Mouse (Mus musculus): ENCODE measurements around the gene Ctr9. TPM values are rescaled to one million over a fixed set of nuclear protein-coding genes. Genes with fewer than 3 reads are reported as not detected.

Gene Ctr9
- polyA plus RNA-seq (2012; ENCODE audit: insufficient read depth, insufficient read length, low replicate concordance, missing spikeins), result not detected in 2 replicates

- H3K27ac ChIP-seq (ENCODE audit: insufficient read depth, low read depth, low read length), result peak within 1 kb of the TSS; percentile 90
- TF ChIP-seq POLR2A (IDR thresholded peaks at IDR 0.05; ENCODE audit: insufficient read depth, low read depth, low read length) (peak; percentile 84), CTCF (IDR thresholded peaks at IDR 0.05; ENCODE audit: insufficient read depth, low read depth, low read length) (no peak)
- H3K4me1 ChIP-seq (ENCODE audit: control insufficient read depth, insufficient read depth, low read length), result peaks cover 7% of the 10 kb centered on the region
- peak within 1 kb of the TSS; percentile 68 for H3K4me3 ChIP-seq (ENCODE audit: insufficient read depth, low read depth, low read length)
- WGBS, result 5% methylated on average over 45 of the region's 45 CpGs
Measured at GRCm38 (mm10) chr7:111028281-111029045, at the start of gene Ctr9. TSS of gene Ctr9 (plus strand) at chr7:111028951.

GRCm38 (mm10) chr7:110981036-110981435 is 47.7 kb upstream of the Ctr9 start:
- TF ChIP-seq CTCF (IDR thresholded peaks at IDR 0.05; ENCODE audit: insufficient read depth, low read depth, low read length) (no peak), POLR2A (IDR thresholded peaks at IDR 0.05; ENCODE audit: insufficient read depth, low read depth, low read length) (no peak)
- Histone ChIP-seq H3K4me1 (ENCODE audit: control insufficient read depth, insufficient read depth, low read length) (peaks cover 15% of the 10 kb centered on the region), H3K27ac (ENCODE audit: insufficient read depth, low read depth, low read length) (no peak overlapping the region), H3K4me3 (ENCODE audit: insufficient read depth, low read depth, low read length) (no peak overlapping the region)
- 62% methylated on average over 8 of the region's 8 CpGs for WGBS

GRCm38 (mm10) chr7:110982053-110982705 is 46.6 kb upstream of the Ctr9 start, which contains the start of gene Mrvi1:
TSS of gene Mrvi1 (minus strand) at chr7:110982461.
- peaks cover 15% of the 10 kb centered on the region for H3K4me1 ChIP-seq (ENCODE audit: control insufficient read depth, insufficient read depth, low read length)
- WGBS, result 58% methylated on average over 7 of the region's 7 CpGs
- peak within 1 kb of the TSS; percentile 13; the same call in 1 of the 2 replicates for H3K27ac ChIP-seq (ENCODE audit: insufficient read depth, low read depth, low read length)
- TF ChIP-seq POLR2A (IDR thresholded peaks at IDR 0.05; ENCODE audit: insufficient read depth, low read depth, low read length) (no peak), CTCF (IDR thresholded peaks at IDR 0.05; ENCODE audit: insufficient read depth, low read depth, low read length) (no peak)
- H3K4me3 ChIP-seq (ENCODE audit: insufficient read depth, low read depth, low read length), result no peak within 1 kb of the TSS

- Histone ChIP-seq H3K4me1 (ENCODE audit: control insufficient read depth, insufficient read depth, low read length) (peaks cover 15% of the 10 kb centered on the region), H3K27ac (ENCODE audit: insufficient read depth, low read depth, low read length) (no peak overlapping the region), H3K4me3 (ENCODE audit: insufficient read depth, low read depth, low read length) (no peak overlapping the region)
- TF ChIP-seq CTCF (IDR thresholded peaks at IDR 0.05; ENCODE audit: insufficient read depth, low read depth, low read length) (peak; percentile 23; the same call in 1 of the 2 replicates), POLR2A (IDR thresholded peaks at IDR 0.05; ENCODE audit: insufficient read depth, low read depth, low read length) (no peak)
- WGBS, result 60% methylated on average over 4 of the region's 4 CpGs
Measured at GRCm38 (mm10) chr7:110982764-110983163, 46.0 kb upstream of the Ctr9 start.

GRCm38 (mm10) chr7:110983621-110984020 is 45.1 kb upstream of the Ctr9 start:
- no peak for TF ChIP-seq CTCF (IDR thresholded peaks at IDR 0.05; ENCODE audit: insufficient read depth, low read depth, low read length)
- TF ChIP-seq POLR2A (IDR thresholded peaks at IDR 0.05; ENCODE audit: insufficient read depth, low read depth, low read length), result no peak
- 92% methylated on average over 5 of the region's 5 CpGs for WGBS
- peaks cover 15% of the 10 kb centered on the region for H3K4me1 ChIP-seq (ENCODE audit: control insufficient read depth, insufficient read depth, low read length)
- H3K27ac ChIP-seq (ENCODE audit: insufficient read depth, low read depth, low read length), result no peak overlapping the region
- H3K4me3 ChIP-seq (ENCODE audit: insufficient read depth, low read depth, low read length), result no peak overlapping the region

GRCm38 (mm10) chr7:110985581-110986265 is 43.0 kb upstream of the Ctr9 start:
- Histone ChIP-seq H3K4me1 (ENCODE audit: control insufficient read depth, insufficient read depth, low read length) (peaks cover 20% of the 10 kb centered on the region), H3K27ac (ENCODE audit: insufficient read depth, low read depth, low read length) (no peak overlapping the region), H3K4me3 (ENCODE audit: insufficient read depth, low read depth, low read length) (no peak overlapping the region)
- TF ChIP-seq POLR2A (IDR thresholded peaks at IDR 0.05; ENCODE audit: insufficient read depth, low read depth, low read length), result no peak
- no peak for TF ChIP-seq CTCF (IDR thresholded peaks at IDR 0.05; ENCODE audit: insufficient read depth, low read depth, low read length)
- WGBS, result 75% methylated on average over 7 of the region's 7 CpGs

GRCm38 (mm10) chr7:110988081-110988480 is 40.7 kb upstream of the Ctr9 start:
- Histone ChIP-seq H3K27ac (ENCODE audit: insufficient read depth, low read depth, low read length) (no peak overlapping the region), H3K4me3 (ENCODE audit: insufficient read depth, low read depth, low read length) (no peak overlapping the region), H3K4me1 (ENCODE audit: control insufficient read depth, insufficient read depth, low read length) (peaks cover 8% of the 10 kb centered on the region; the same call in 1 of the 2 replicates)
- TF ChIP-seq CTCF (IDR thresholded peaks at IDR 0.05; ENCODE audit: insufficient read depth, low read depth, low read length) (no peak), POLR2A (IDR thresholded peaks at IDR 0.05; ENCODE audit: insufficient read depth, low read depth, low read length) (no peak)
- 72% methylated on average over 3 of the region's 3 CpGs for WGBS

- Histone ChIP-seq H3K27ac (ENCODE audit: insufficient read depth, low read depth, low read length) (no peak overlapping the region), H3K4me1 (ENCODE audit: control insufficient read depth, insufficient read depth, low read length) (peaks cover 8% of the 10 kb centered on the region; the same call in 1 of the 2 replicates), H3K4me3 (ENCODE audit: insufficient read depth, low read depth, low read length) (no peak overlapping the region)
- TF ChIP-seq CTCF (IDR thresholded peaks at IDR 0.05; ENCODE audit: insufficient read depth, low read depth, low read length), result no peak
- no peak for TF ChIP-seq POLR2A (IDR thresholded peaks at IDR 0.05; ENCODE audit: insufficient read depth, low read depth, low read length)
- WGBS, result 45% methylated on average over 5 of the region's 5 CpGs
Measured at GRCm38 (mm10) chr7:110989286-110989879, 39.4 kb upstream of the Ctr9 start.

Measured in olfactory bulb, adult 2 months (tissue).